Mouse (Mus musculus) myocyte (in vitro differentiated cells): ENCODE results near the gene Tll2. TPM values are rescaled to one million over a fixed set of nuclear protein-coding genes. Genes with fewer than 3 reads are reported as not detected.

Experiments
- H3K27me3 ChIP-seq: one replicate; pipeline ENCODE4 v1.6.1; 2011; ENCODE audit not compliant: control insufficient read depth, insufficient read depth, insufficient read length
- H3K36me3 ChIP-seq: one replicate; pipeline ENCODE4 v1.6.1; 2011; ENCODE audit not compliant: control insufficient read depth, insufficient read depth
- H3K4me2 ChIP-seq: one replicate; pipeline ENCODE4 v1.6.1; 2011; ENCODE audit warnings: low read depth, control low read depth
- H3K4me3 ChIP-seq: one replicate; pipeline ENCODE4 v1.5.1; 2011; ENCODE audit warnings: mild to moderate bottlenecking, control low read depth, moderate library complexity
- H3K79me2 ChIP-seq: one replicate; pipeline ENCODE4 v1.6.1; 2011; ENCODE audit not compliant: control insufficient read depth, insufficient read depth
- H3ac ChIP-seq: one replicate; pipeline ENCODE4 v1.6.1; 2011; ENCODE audit not compliant: control insufficient read depth, insufficient read length
- CEBPB ChIP-seq: IDR thresholded peaks from 2 replicates; pipeline ENCODE4 v1.6.1; 2011; ENCODE audit warnings: mild to moderate bottlenecking, moderate library complexity; ENCODE audit not compliant: poor library complexity, insufficient read depth, severe bottlenecking
- E2F4 ChIP-seq: IDR thresholded peaks from one replicate; pipeline ENCODE4 v1.6.1; 2011; ENCODE audit warnings: mild to moderate bottlenecking, control low read depth, moderate library complexity; ENCODE audit not compliant: insufficient read depth
- MAX ChIP-seq: IDR thresholded peaks from one replicate; pipeline ENCODE4 v1.6.1; 2011; ENCODE audit warnings: low read depth, mild to moderate bottlenecking, control low read depth
- MYOD1 ChIP-seq, 3 experiments: IDR thresholded peaks; one replicate each; pipeline ENCODE4 v1.6.1; 2011; ENCODE audit warnings: control low read depth in 2 of 3, low read depth in 2 of 3, mild to moderate bottlenecking in 2 of 3, moderate library complexity in 1 of 3; ENCODE audit not compliant: insufficient read length in 2 of 3, control insufficient read depth in 1 of 3
- MYOG ChIP-seq, 3 experiments: IDR thresholded peaks; one replicate each; pipeline ENCODE4 v1.6.1; 2011; ENCODE audit warnings: control low read depth in 2 of 3, low read depth in 2 of 3, mild to moderate bottlenecking in 2 of 3; ENCODE audit not compliant: insufficient read length in 2 of 3, control insufficient read depth in 1 of 3, insufficient read depth in 1 of 3
- POLR2A ChIP-seq: IDR thresholded peaks from one replicate; pipeline ENCODE4 v1.6.1; 2011; ENCODE audit warnings: low read depth, mild to moderate bottlenecking, control low read depth, moderate library complexity; ENCODE audit not compliant: insufficient read length
- POLR2AphosphoS2 ChIP-seq: IDR thresholded peaks from one replicate; pipeline ENCODE4 v1.6.1; 2011; ENCODE audit warnings: low read depth, control low read depth; ENCODE audit not compliant: insufficient read length
- REST ChIP-seq: IDR thresholded peaks from one replicate; pipeline ENCODE4 v1.6.1; 2011; ENCODE audit warnings: mild to moderate bottlenecking, control low read depth, moderate library complexity; ENCODE audit not compliant: insufficient read depth, insufficient read length
- SRF ChIP-seq: IDR thresholded peaks from one replicate; pipeline ENCODE4 v1.6.1; 2011; ENCODE audit warnings: low read depth; ENCODE audit not compliant: control insufficient read depth, insufficient read length
- TCF12 ChIP-seq: IDR thresholded peaks from one replicate; pipeline ENCODE4 v1.6.1; 2011; ENCODE audit warnings: mild to moderate bottlenecking, control low read depth; ENCODE audit not compliant: poor library complexity, insufficient read depth, severe bottlenecking
- TCF3 ChIP-seq: IDR thresholded peaks from one replicate; pipeline ENCODE4 v1.6.1; 2011; ENCODE audit warnings: low read depth, control low read depth; ENCODE audit not compliant: insufficient read length
- USF1 ChIP-seq: IDR thresholded peaks from one replicate; pipeline ENCODE4 v1.6.1; 2011; ENCODE audit warnings: low read depth, mild to moderate bottlenecking, control low read depth, moderate library complexity
- polyA plus RNA-seq: library from polyadenylated mRNA; unstranded; fragments of >200 nt; fragmentation: generic; extraction: Trizol; gene quantifications from one replicate; pipeline ENCODE4 v1.2.1, GENCODE M21; 2012; ENCODE audit warnings: missing spikeins

Gene Tll2
- polyA plus RNA-seq, 1 experiment = not detected

GRCm38 (mm10) chr19:41114611-41115010 lies 92.0 kb downstream of the Tll2 start:
- Histone ChIP-seq H3K4me2 (no peak overlapping the region), H3ac (no peak overlapping the region), H3K79me2 (no peaks in the 10 kb centered on the region), H3K27me3 (peaks cover 75% of the 10 kb centered on the region), H3K36me3 (no peaks in the 10 kb centered on the region), H3K4me3 (no peak overlapping the region)
- no peak for TF ChIP-seq POLR2A
- TF ChIP-seq REST = no peak
- no peak for TF ChIP-seq E2F4
- TF ChIP-seq SRF = no peak
- no peak for TF ChIP-seq MAX
- no peak for TF ChIP-seq MYOD1 (IDR thresholded peaks at IDR 0.05; ENCODE audit: control insufficient read depth in 1 of 3, insufficient read length in 2 of 3, low read depth in 2 of 3)
- no peak for TF ChIP-seq CEBPB
- TF ChIP-seq USF1 = no peak
- no peak for TF ChIP-seq TCF3
- no peak for TF ChIP-seq MYOG (IDR thresholded peaks at IDR 0.05; ENCODE audit: control insufficient read depth in 1 of 3, insufficient read depth in 1 of 3, insufficient read length in 2 of 3, low read depth in 2 of 3)
- TF ChIP-seq POLR2AphosphoS2 = no peak
- TF ChIP-seq TCF12 = no peak

- Histone ChIP-seq H3ac (no peak overlapping the region), H3K79me2 (no peaks in the 10 kb centered on the region), H3K27me3 (peaks cover 75% of the 10 kb centered on the region), H3K4me3 (no peak overlapping the region), H3K36me3 (no peaks in the 10 kb centered on the region), H3K4me2 (no peak overlapping the region)
- TF ChIP-seq SRF (no peak), TCF12 (no peak), E2F4 (no peak), POLR2A (no peak), MAX (no peak), REST (no peak), POLR2AphosphoS2 (no peak), USF1 (no peak), MYOG (IDR thresholded peaks at IDR 0.05; ENCODE audit: control insufficient read depth in 1 of 3, insufficient read depth in 1 of 3, insufficient read length in 2 of 3, low read depth in 2 of 3) (no peak), MYOD1 (IDR thresholded peaks at IDR 0.05; ENCODE audit: control insufficient read depth in 1 of 3, insufficient read length in 2 of 3, low read depth in 2 of 3) (no peak), TCF3 (no peak), CEBPB (no peak)
Measured at GRCm38 (mm10) chr19:41113911-41114531, 92.6 kb downstream of the Tll2 start.

GRCm38 (mm10) chr19:41112609-41113008 lies 94.0 kb downstream of the Tll2 start:
- Histone ChIP-seq H3K4me2 (no peak overlapping the region), H3K36me3 (no peaks in the 10 kb centered on the region), H3K4me3 (no peak overlapping the region), H3K27me3 (peaks cover 76% of the 10 kb centered on the region), H3ac (no peak overlapping the region), H3K79me2 (no peaks in the 10 kb centered on the region)
- TF ChIP-seq POLR2A = no peak
- no peak for TF ChIP-seq E2F4
- TF ChIP-seq TCF3 = no peak
- TF ChIP-seq USF1 = no peak
- no peak for TF ChIP-seq MYOG (IDR thresholded peaks at IDR 0.05; ENCODE audit: control insufficient read depth in 1 of 3, insufficient read depth in 1 of 3, insufficient read length in 2 of 3, low read depth in 2 of 3)
- TF ChIP-seq SRF = no peak
- no peak for TF ChIP-seq TCF12
- no peak for TF ChIP-seq REST
- TF ChIP-seq CEBPB = no peak
- no peak for TF ChIP-seq POLR2AphosphoS2
- no peak for TF ChIP-seq MAX

- Histone ChIP-seq H3K79me2 (no peaks in the 10 kb centered on the region), H3ac (no peak overlapping the region), H3K36me3 (no peaks in the 10 kb centered on the region), H3K4me2 (no peak overlapping the region), H3K4me3 (no peak overlapping the region), H3K27me3 (peaks cover 88% of the 10 kb centered on the region)
- TF ChIP-seq CEBPB (no peak), POLR2AphosphoS2 (no peak), USF1 (no peak), TCF12 (no peak), MAX (no peak), E2F4 (no peak), TCF3 (no peak), SRF (no peak), MYOD1 (IDR thresholded peaks at IDR 0.05; ENCODE audit: control insufficient read depth in 1 of 3, insufficient read length in 2 of 3, low read depth in 2 of 3) (no peak), MYOG (IDR thresholded peaks at IDR 0.05; ENCODE audit: control insufficient read depth in 1 of 3, insufficient read depth in 1 of 3, insufficient read length in 2 of 3, low read depth in 2 of 3) (no peak), POLR2A (no peak), REST (no peak)
Measured at GRCm38 (mm10) chr19:41109991-41110390, 96.6 kb downstream of the Tll2 start.

DNA sequence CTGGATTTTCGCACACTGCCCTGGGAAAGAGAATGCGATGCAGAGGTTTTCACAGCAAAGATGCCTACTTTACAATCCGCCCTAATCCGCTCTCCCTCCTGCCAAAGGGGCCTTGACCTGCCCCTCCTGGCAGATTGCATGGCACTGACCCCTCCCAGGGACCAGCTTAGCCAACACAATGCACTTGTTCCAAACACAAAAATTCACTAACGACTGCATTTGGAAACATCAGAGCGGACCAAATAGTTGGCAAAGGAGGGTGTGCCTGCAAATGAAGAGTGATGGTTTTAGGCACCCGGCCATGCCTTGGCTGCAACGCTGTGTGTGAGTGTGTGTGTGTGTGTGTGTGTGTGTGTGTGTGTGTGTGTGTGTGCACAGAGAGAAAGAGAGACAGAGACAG lies 97.1 kb downstream of the Tll2 start:
- Histone ChIP-seq H3K4me3 (no peak overlapping the region), H3K4me2 (no peak overlapping the region), H3K36me3 (no peaks in the 10 kb centered on the region), H3K27me3 (peaks cover 89% of the 10 kb centered on the region), H3K79me2 (no peaks in the 10 kb centered on the region), H3ac (no peak overlapping the region)
- TF ChIP-seq SRF (no peak), MYOD1 (IDR thresholded peaks at IDR 0.05; ENCODE audit: control insufficient read depth in 1 of 3, insufficient read length in 2 of 3, low read depth in 2 of 3) (no peak)
